Mouse (Mus musculus): ENCODE results near the gene Kansl1l. TPM values are rescaled to one million over a fixed set of nuclear protein-coding genes. Genes with fewer than 3 reads are reported as not detected.

The Kansl1l gene
- total and polyA plus RNA-seq, 3 experiments, result 5.1 to 23.4 (median 22.9) TPM

- intact Hi-C loops (cut with DNase I), result no loop called here
- H3K79me2 ChIP-seq (replicated peaks; ENCODE audit: control insufficient read depth, insufficient read depth, low read length), result no peaks in the 10 kb centered on the region
- no peak overlapping the region for H3K9ac ChIP-seq (ENCODE audit: low read depth, low read length)
- H3K27me3 ChIP-seq (ENCODE audit: control insufficient read depth, insufficient read depth, low read length), result no peaks in the 10 kb centered on the region
- TF ChIP-seq EP300 (IDR thresholded peaks at IDR 0.05; ENCODE audit: insufficient read depth, low read depth, low read length) (no peak), CTCF (IDR thresholded peaks at IDR 0.05) (no peak)
- no peak overlapping the region for H3K4me3 ChIP-seq
- no peak overlapping the region for H3K27ac ChIP-seq
- H3K4me1 ChIP-seq (ENCODE audit: control insufficient read depth, insufficient read depth, low read length), result peaks cover 1% of the 10 kb centered on the region; the same call in 1 of the 2 replicates
- WGBS, result 85% methylated on average over 9 of the region's 9 CpGs
- DNase-seq, result no peak
- H3K36me3 ChIP-seq (ENCODE audit: control insufficient read depth, insufficient read depth, low read length), result 0 out of 2 replicates have a peak, but pooled peaks cover 2% of the 10 kb centered on the region
Observed at GRCm38 (mm10) chr1:66821966-66822365, 4.6 kb upstream of the Kansl1l start.

- Histone ChIP-seq H3K9ac (ENCODE audit: low read depth, low read length) (no peak overlapping the region), H3K4me3 (no peak overlapping the region)
- 21% methylated on average over 7 of the region's 7 CpGs for WGBS
Observed at GRCm38 (mm10) chr1:66820241-66820640, 2.9 kb upstream of the Kansl1l start.

GRCm38 (mm10) chr1:66817865-66818315, 528 bp upstream of the Kansl1l start:
- WGBS, result 1% methylated on average over 20 of the region's 20 CpGs
- Histone ChIP-seq H3K4me3 (peak overlapping the region; percentile 80), H3K9ac (ENCODE audit: low read depth, low read length) (peak overlapping the region; percentile 92), H3K27me3 (ENCODE audit: control insufficient read depth, insufficient read depth, low read length) (no peaks in the 10 kb centered on the region), H3K27ac (peak overlapping the region; percentile 98), H3K36me3 (ENCODE audit: control insufficient read depth, insufficient read depth, low read length) (peaks cover 8% of the 10 kb centered on the region), H3K4me1 (ENCODE audit: control insufficient read depth, insufficient read depth, low read length) (peaks cover 5% of the 10 kb centered on the region), H3K79me2 (replicated peaks; ENCODE audit: control insufficient read depth, insufficient read depth, low read length) (0 out of 2 replicates have a peak, but pooled peaks cover under 1% of the 10 kb centered on the region)
- intact Hi-C loops (cut with DNase I), result loop anchor here (2.0 to 5.0 kb wide), 5 partner anchors 17 to 117 kb away; partner anchors contain the start of genes Acadl and Rpe
- TF ChIP-seq EP300 (IDR thresholded peaks at IDR 0.05; ENCODE audit: insufficient read depth, low read depth, low read length) (no peak), CTCF (IDR thresholded peaks at IDR 0.05) (no peak), POLR2A (IDR thresholded peaks at IDR 0.05; ENCODE audit: insufficient read depth, low read depth, low read length) (no peak)
- DNase-seq, result no peak

More at GRCm38 (mm10) chr1:66820241-66820640, 2.9 kb upstream of the Kansl1l start:
- intact Hi-C loops (cut with DNase I), result no loop called here
- Histone ChIP-seq H3K79me2 (replicated peaks; ENCODE audit: control insufficient read depth, insufficient read depth, low read length) (no peaks in the 10 kb centered on the region), H3K36me3 (ENCODE audit: control insufficient read depth, insufficient read depth, low read length) (peaks cover 1% of the 10 kb centered on the region; the same call in 1 of the 2 replicates), H3K4me1 (ENCODE audit: control insufficient read depth, insufficient read depth, low read length) (peaks cover 1% of the 10 kb centered on the region), H3K27me3 (ENCODE audit: control insufficient read depth, insufficient read depth, low read length) (no peaks in the 10 kb centered on the region), H3K27ac (no peak overlapping the region)
- no peak for DNase-seq
- TF ChIP-seq POLR2A (IDR thresholded peaks at IDR 0.05; ENCODE audit: insufficient read depth, low read depth, low read length) (no peak), CTCF (IDR thresholded peaks at IDR 0.05) (no peak), EP300 (IDR thresholded peaks at IDR 0.05; ENCODE audit: insufficient read depth, low read depth, low read length) (no peak)

GRCm38 (mm10) chr1:66816837-66817452, 417 bp downstream of the Kansl1l start:
- Histone ChIP-seq H3K36me3 (ENCODE audit: control insufficient read depth, insufficient read depth, low read length) (peaks cover 8% of the 10 kb centered on the region), H3K79me2 (replicated peaks; ENCODE audit: control insufficient read depth, insufficient read depth, low read length) (0 out of 2 replicates have a peak, but pooled peaks cover 1% of the 10 kb centered on the region), H3K9ac (ENCODE audit: low read depth, low read length) (peak overlapping the region; percentile 99), H3K4me3 (peak overlapping the region; percentile 80), H3K27ac (peak overlapping the region; percentile 98), H3K27me3 (ENCODE audit: control insufficient read depth, insufficient read depth, low read length) (no peaks in the 10 kb centered on the region), H3K4me1 (ENCODE audit: control insufficient read depth, insufficient read depth, low read length) (peaks cover 5% of the 10 kb centered on the region)
- TF ChIP-seq EP300 (IDR thresholded peaks at IDR 0.05; ENCODE audit: insufficient read depth, low read depth, low read length) (no peak), POLR2A (IDR thresholded peaks at IDR 0.05; ENCODE audit: insufficient read depth, low read depth, low read length) (peak; percentile 79), CTCF (IDR thresholded peaks at IDR 0.05) (peak; percentile 37)
- peak; percentile 92 to 94 for DNase-seq
- intact Hi-C loops (cut with DNase I), result loop anchor here (2.0 to 5.0 kb wide), 4 partner anchors 35 to 116 kb away; partner anchors contain the start of genes Acadl and Rpe
- WGBS, result 1% methylated on average over 45 of the region's 63 CpGs

- TF ChIP-seq EP300 (IDR thresholded peaks at IDR 0.05; ENCODE audit: insufficient read depth, low read depth, low read length) (0 out of 2 replicates have a peak, but pooled peaks have one; percentile 41), CTCF (IDR thresholded peaks at IDR 0.05) (no peak), POLR2A (IDR thresholded peaks at IDR 0.05; ENCODE audit: insufficient read depth, low read depth, low read length) (peak; percentile 86)
- under 1% methylated on average over 39 of the region's 39 CpGs for WGBS
- intact Hi-C loops (cut with DNase I), result loop anchor here (2.0 to 5.0 kb wide), 4 partner anchors 34 to 115 kb away; partner anchors contain the start of genes Acadl and Rpe
Observed at GRCm38 (mm10) chr1:66815941-66816777, 1.2 kb downstream of the Kansl1l start.

More at GRCm38 (mm10) chr1:66815941-66816777, 1.2 kb downstream of the Kansl1l start:
- H3K9ac ChIP-seq (ENCODE audit: low read depth, low read length), result peak overlapping the region; percentile 98
- peak; percentile 72 to 78 for DNase-seq
- peak overlapping the region; percentile 80 for H3K4me3 ChIP-seq
- no peaks in the 10 kb centered on the region for H3K27me3 ChIP-seq (ENCODE audit: control insufficient read depth, insufficient read depth, low read length)
- peak overlapping the region; percentile 98 for H3K27ac ChIP-seq
- H3K79me2 ChIP-seq (replicated peaks; ENCODE audit: control insufficient read depth, insufficient read depth, low read length), result 0 out of 2 replicates have a peak, but pooled peaks cover 1% of the 10 kb centered on the region
- peaks cover 5% of the 10 kb centered on the region for H3K4me1 ChIP-seq (ENCODE audit: control insufficient read depth, insufficient read depth, low read length)
- peaks cover 8% of the 10 kb centered on the region for H3K36me3 ChIP-seq (ENCODE audit: control insufficient read depth, insufficient read depth, low read length)
